Mouse (Mus musculus) embryonic fibroblast, embryonic 13.5 days (primary cell): ENCODE results near the gene Gsta1. TPM values are rescaled to one million over a fixed set of nuclear protein-coding genes. Genes with fewer than 3 reads are reported as not detected.
"Not testable (repeated sequence)": the region's sequence is repeated elsewhere in the genome, so short reads cannot be mapped to it uniquely, and the experiment has no call there.

Experiments used
- H3K27ac ChIP-seq: 2 replicates; pipeline ENCODE4 v1.5.1; 2012; ENCODE audit warnings: low read length, control low read depth, inconsistent platforms; ENCODE audit not compliant: insufficient read depth
- H3K4me1 ChIP-seq: 2 replicates; pipeline ENCODE4 v1.6.1; 2011; ENCODE audit warnings: low read length; ENCODE audit not compliant: control insufficient read depth, insufficient read depth
- H3K4me3 ChIP-seq: 2 replicates; pipeline ENCODE4 v1.5.1; 2011; ENCODE audit warnings: mild to moderate bottlenecking, control low read depth, low read length; ENCODE audit not compliant: insufficient read depth
- CTCF ChIP-seq: IDR thresholded peaks from 2 replicates; pipeline ENCODE4 v1.5.1; 2011; ENCODE audit warnings: mild to moderate bottlenecking, control low read depth, low read length, moderate library complexity, borderline replicate concordance; ENCODE audit not compliant: insufficient read depth
- POLR2A ChIP-seq: IDR thresholded peaks from 2 replicates; pipeline ENCODE4 v1.6.1; 2011; ENCODE audit warnings: low read depth, mild to moderate bottlenecking, control low read depth, low read length, moderate library complexity
- polyA plus RNA-seq: library from polyadenylated mRNA; stranded (reverse); fragments of >200 nt; gene quantifications from 2 replicates; pipeline ENCODE4 v1.2.4, GENCODE M21; 2011; ENCODE audit warnings: low read depth; ENCODE audit not compliant: missing spikeins, insufficient read length

Gene Gsta1
- polyA plus RNA-seq, 1 experiment: not detected

- H3K4me1 ChIP-seq: no peaks in the 10 kb centered on the region
- H3K4me3 ChIP-seq: no peak overlapping the region
- TF ChIP-seq CTCF (no peak), POLR2A (no peak)
- no peak overlapping the region for H3K27ac ChIP-seq
Observed at GRCm38 (mm10) chr9:78208956-78209355, 21.5 kb upstream of the Gsta1 start.

- Histone ChIP-seq H3K27ac (no peak overlapping the region), H3K4me3 (no peak overlapping the region), H3K4me1 (no peaks in the 10 kb centered on the region)
- TF ChIP-seq POLR2A: no peak
Observed at GRCm38 (mm10) chr9:78210079-78210478, 20.4 kb upstream of the Gsta1 start.

- H3K4me1 ChIP-seq: no peaks in the 10 kb centered on the region
- H3K4me3 ChIP-seq: no peak overlapping the region
- no peak overlapping the region for H3K27ac ChIP-seq
- TF ChIP-seq CTCF: no peak
- TF ChIP-seq POLR2A: no peak
Observed at GRCm38 (mm10) chr9:78210821-78211220, 19.6 kb upstream of the Gsta1 start.

- TF ChIP-seq CTCF (no peak), POLR2A (no peak)
- Histone ChIP-seq H3K4me3 (no peak overlapping the region), H3K27ac (no peak overlapping the region), H3K4me1 (no peaks in the 10 kb centered on the region)
Observed at GRCm38 (mm10) chr9:78211521-78211920, 18.9 kb upstream of the Gsta1 start.

GRCm38 (mm10) chr9:78212341-78213049, 18.0 kb upstream of the Gsta1 start:
- H3K27ac ChIP-seq: no peak overlapping the region
- no peaks in the 10 kb centered on the region for H3K4me1 ChIP-seq
- no peak overlapping the region for H3K4me3 ChIP-seq
- no peak for TF ChIP-seq POLR2A
- no peak for TF ChIP-seq CTCF

GRCm38 (mm10) chr9:78217074-78217473, 13.4 kb upstream of the Gsta1 start:
- no peak for TF ChIP-seq CTCF
- TF ChIP-seq POLR2A: no peak
- no peaks in the 10 kb centered on the region for H3K4me1 ChIP-seq
- no peak overlapping the region for H3K27ac ChIP-seq
- H3K4me3 ChIP-seq: no peak overlapping the region

GRCm38 (mm10) chr9:78222616-78223015, 7.8 kb upstream of the Gsta1 start:
- H3K4me1 ChIP-seq: no peaks in the 10 kb centered on the region
- TF ChIP-seq POLR2A (no peak), CTCF (no peak)
- no peak overlapping the region for H3K4me3 ChIP-seq
- no peak overlapping the region for H3K27ac ChIP-seq

- no peak overlapping the region for H3K4me3 ChIP-seq
- no peaks in the 10 kb centered on the region for H3K4me1 ChIP-seq
- no peak for TF ChIP-seq CTCF
- TF ChIP-seq POLR2A: no peak
- H3K27ac ChIP-seq: no peak overlapping the region
Observed at GRCm38 (mm10) chr9:78223221-78223902, 7.1 kb upstream of the Gsta1 start.

- Histone ChIP-seq H3K4me3 (no peak overlapping the region), H3K27ac (no peak overlapping the region), H3K4me1 (no peaks in the 10 kb centered on the region)
- TF ChIP-seq CTCF: no peak
- no peak for TF ChIP-seq POLR2A
Observed at GRCm38 (mm10) chr9:78224418-78224817, 6.0 kb upstream of the Gsta1 start.

- no peak for TF ChIP-seq CTCF
- TF ChIP-seq POLR2A: no peak
Observed at GRCm38 (mm10) chr9:78225304-78225703, 5.2 kb upstream of the Gsta1 start.

GRCm38 (mm10) chr9:78228122-78228521, 2.3 kb upstream of the Gsta1 start:
- TF ChIP-seq POLR2A (no peak), CTCF (no peak)
- no peak overlapping the region for H3K27ac ChIP-seq
- no peak overlapping the region for H3K4me3 ChIP-seq
- H3K4me1 ChIP-seq: no peaks in the 10 kb centered on the region

More at GRCm38 (mm10) chr9:78225304-78225703, 5.2 kb upstream of the Gsta1 start:
- H3K4me1 ChIP-seq: no peaks in the 10 kb centered on the region
- no peak overlapping the region for H3K27ac ChIP-seq
- no peak overlapping the region for H3K4me3 ChIP-seq

- not testable (repeated sequence) for H3K27ac ChIP-seq, H3K4me1 ChIP-seq, H3K4me3 ChIP-seq
Observed at GRCm38 (mm10) chr9:78229658-78230057, 798 bp upstream of the Gsta1 start.

GRCm38 (mm10) chr9:78233121-78233695, 2.8 kb downstream of the Gsta1 start:
- not testable (repeated sequence) for H3K4me1 ChIP-seq

GRCm38 (mm10) chr9:78255683-78256470, 25.4 kb downstream of the Gsta1 start:
- H3K4me1 ChIP-seq, H3K4me3 ChIP-seq: not testable (repeated sequence)
- H3K27ac ChIP-seq: peak overlapping the region; percentile 50

More at GRCm38 (mm10) chr9:78233121-78233695, 2.8 kb downstream of the Gsta1 start:
- not testable (repeated sequence) for H3K4me3 ChIP-seq, H3K27ac ChIP-seq
